Mouse (Mus musculus) kidney, postnatal 10 days (tissue): Measurements from ENCODE around the gene Ttll4.
A peak's percentile ranks its signal among the peaks of the same experiment; 100 is the strongest.

ENCODE experiments used
- DNase-seq: peaks from one replicate; pipeline ENCODE4 v3.0.0; 2021; ENCODE audit warnings: mixed read lengths

Gene Ttll4

DNA sequence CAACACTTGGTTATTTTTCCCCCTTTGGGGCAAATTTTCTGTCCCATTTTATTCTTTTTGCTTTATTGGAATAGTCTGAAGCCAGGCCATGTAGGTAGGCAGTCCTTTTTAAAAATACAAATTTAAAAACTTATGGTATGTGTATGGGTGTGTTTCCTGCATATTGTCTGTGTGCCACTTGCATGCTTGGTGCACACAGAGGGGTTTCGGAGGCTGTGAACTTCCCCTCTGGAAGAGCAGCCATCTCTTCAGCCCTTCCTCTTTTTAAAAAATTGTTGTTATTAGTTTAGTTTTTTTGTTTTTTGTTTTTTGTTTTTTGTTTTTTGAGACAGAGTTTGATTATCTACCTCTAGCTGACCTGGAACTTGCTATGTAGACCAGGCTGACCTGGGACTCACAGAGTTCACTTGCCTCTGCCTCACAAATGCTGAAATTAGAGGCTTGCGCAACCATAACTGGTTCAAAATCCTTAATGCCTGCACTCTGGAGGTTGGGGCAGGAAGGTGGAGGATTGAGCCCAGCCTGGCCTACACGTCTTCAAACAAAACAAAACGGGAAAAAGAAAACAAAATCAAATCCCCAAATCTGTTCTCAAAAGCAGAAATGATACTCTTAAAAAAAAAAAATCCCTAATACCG lies 51.0 kb downstream of the Ttll4 start:
- DNase-seq: no peak

DNA sequence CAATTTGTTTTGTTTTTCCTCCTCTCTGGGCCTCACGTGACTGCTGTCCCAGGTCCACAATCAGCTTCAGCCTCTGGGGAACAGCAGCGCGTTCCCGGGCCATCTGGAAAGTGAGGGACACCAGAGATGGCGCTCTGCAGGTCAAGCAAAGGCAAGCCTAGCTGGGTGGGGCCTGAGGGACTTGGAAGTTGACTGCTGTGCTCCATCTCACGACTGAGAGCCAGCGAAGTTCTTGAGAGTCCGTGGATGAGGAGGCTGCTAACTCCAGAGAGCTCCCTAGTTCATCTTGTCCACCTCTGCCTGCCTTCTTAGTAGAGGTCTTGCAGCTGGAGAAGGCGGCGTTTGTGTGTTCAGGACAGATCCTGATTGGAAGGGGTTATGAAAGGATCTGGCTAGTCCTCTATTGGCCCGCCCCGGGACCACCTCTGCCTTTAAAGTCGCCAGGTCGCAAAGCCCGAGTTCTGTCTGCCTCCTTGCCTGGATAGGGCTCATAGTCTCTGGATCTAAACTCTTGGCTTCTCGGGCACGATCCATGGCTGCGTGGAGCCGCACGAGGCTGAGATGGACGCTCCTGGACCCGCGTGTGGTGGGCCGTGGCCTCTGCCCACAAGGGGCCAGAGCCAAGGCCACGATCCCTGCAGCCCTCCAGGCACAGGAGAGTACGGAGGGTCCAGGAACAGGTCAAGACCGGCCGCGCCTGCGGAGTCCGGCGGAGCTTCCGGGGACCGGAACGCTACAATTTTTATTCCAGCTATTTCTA lies 51.7 kb downstream of the Ttll4 start, which contains the start of gene Cyp27a1:
Gene Cyp27a1, plus strand, starts transcription at position 476 of the 760 bp plus-strand sequence.
- DNase-seq: peak; percentile 77

- DNase-seq: no peak
These were observed 52.5 kb downstream of the Ttll4 start for GRCm38 (mm10) chr1:74713859-74714730.

DNA sequence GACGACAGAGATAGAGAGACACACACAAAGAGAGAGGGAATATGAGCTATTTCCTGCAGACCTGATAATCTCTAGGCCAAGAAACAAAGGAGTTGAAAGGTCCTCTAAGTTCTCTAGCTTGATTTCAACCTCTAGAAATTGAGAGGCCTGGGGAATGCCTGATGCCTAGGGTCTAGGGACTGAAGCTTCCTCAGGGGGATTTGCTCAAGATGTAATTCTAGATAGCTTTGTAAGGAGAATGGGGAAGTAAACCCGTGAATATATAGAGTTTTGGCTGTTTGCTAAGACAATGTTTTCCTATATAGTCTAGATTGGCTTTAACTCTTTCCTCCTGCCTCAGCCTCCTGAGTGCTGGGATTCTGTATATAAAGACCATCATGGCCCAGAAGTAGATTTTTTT lies 53.4 kb downstream of the Ttll4 start:
- no peak for DNase-seq

GRCm38 (mm10) chr1:74715468-74715867 lies 53.9 kb downstream of the Ttll4 start:
- DNase-seq: no peak

GRCm38 (mm10) chr1:74715886-74716285 lies 54.3 kb downstream of the Ttll4 start:
- no peak for DNase-seq

DNA sequence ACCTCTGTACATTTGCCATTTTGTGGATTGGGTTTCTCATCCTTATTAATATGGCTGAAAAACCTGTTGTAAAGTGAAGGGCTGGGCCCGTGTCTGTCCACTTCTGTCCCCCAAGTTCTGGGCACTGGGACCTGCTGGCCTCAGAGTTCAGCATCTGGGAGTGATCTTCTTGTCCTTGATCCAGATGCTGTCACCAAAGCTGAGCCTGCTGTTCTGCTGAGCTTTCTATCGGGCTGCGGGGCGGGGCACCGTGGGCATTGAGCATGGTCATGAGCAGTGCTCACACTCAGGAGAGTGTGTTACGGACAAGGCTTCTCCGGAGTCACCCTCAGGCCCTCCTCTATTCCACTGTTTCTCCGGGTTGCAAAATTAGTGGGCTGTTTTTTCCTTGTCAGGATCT lies 56.6 kb downstream of the Ttll4 start:
- DNase-seq: no peak

DNA sequence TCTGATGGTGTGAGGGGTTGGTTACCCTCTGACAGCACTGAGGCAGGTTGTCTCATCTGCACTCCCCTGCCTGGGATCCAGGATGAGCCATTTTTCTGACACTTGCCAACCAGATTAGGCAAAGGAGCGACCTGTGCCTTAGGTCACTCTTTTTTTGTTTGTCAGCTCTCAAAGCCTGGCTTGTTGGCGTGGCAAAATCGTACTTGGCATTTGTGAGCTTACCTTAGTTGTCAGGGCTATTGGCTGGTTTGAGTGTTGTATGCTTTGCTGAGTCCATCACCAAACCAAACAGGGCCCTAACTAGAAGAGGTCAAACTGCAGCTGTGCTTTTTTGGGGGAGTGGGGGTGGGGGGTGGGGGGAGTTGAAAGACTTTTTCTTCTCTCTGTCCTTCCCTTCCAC lies 57.7 kb downstream of the Ttll4 start:
- DNase-seq: no peak

DNA sequence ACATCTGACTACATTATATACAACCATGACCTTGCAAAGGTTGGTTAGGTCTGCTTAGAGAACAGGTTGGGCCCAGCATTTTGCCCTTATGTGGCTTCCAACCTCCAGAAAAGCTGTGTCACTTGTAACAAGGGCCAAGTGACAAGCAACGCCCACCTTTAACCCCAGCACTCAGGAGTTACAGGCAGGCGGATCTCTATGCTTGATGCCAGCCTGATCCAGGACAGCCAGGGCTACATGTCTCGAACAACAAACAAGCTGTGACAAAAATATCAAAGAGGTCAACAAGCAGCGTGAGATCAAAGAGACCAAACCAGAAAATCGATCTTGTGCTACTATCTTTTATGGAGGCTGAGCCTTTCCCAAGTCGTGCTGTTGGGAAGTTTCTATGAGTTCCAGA lies 60.1 kb downstream of the Ttll4 start:
- DNase-seq: no peak

DNA sequence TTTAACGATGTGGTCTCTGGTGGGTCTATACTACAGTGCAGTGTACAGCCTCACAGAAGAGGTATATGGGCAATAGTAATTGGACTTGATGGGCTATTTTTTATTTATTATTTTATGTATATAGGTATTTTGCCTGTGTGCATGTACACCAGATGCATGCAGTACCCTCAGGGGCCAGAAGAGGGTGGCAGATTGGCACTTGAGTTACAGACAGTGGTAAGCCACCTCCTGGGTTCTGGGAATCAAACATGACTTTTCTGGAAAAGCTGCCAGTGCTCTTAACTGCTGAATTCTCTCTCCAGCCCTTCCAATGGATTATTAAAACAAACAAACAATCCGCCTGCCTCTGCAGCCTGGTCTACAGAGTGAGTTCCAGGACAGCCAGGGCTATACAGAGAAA lies 62.2 kb downstream of the Ttll4 start:
- peak; percentile 41 for DNase-seq

GRCm38 (mm10) chr1:74726114-74726513 lies 64.6 kb downstream of the Ttll4 start:
- DNase-seq: no peak

DNA sequence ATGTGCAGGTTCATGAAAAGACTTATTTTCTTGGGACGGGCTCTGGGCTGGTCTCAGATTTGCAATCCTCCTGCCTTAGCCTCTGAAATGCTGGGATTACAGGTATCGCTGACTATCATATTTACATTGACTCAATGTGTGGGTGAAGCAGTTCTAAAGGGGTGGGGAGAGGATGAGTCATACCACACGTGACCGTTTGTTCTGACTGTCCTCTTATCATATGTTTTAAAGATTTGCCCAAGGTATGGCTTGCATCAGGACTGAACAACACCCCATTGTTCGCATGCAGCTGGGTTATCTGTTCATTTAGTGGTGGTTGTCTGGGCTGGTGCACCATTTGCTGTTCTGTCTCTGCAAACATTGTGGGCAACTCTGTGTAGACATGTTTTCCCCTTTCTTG lies 65.1 kb downstream of the Ttll4 start:
- no peak for DNase-seq

GRCm38 (mm10) chr1:74728446-74728845 lies 66.9 kb downstream of the Ttll4 start:
- no peak for DNase-seq

DNA sequence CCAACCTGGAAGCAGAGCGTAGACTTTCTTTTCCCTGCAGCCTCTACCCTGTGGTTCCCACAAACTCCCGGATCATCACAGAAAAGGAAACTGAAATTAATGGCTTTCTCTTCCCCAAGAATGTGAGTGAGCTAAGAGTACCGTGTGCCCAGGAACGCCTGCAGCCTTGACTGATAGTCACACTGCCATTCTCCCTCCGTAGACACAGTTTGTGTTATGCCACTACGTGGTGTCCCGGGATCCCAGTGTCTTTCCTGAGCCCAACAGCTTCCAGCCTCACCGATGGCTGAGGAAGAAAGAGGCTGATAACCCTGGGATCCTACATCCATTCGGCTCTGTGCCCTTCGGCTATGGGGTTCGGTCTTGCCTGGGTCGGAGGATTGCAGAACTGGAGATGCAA lies 75.4 kb downstream of the Ttll4 start:
- DNase-seq: no peak

DNA sequence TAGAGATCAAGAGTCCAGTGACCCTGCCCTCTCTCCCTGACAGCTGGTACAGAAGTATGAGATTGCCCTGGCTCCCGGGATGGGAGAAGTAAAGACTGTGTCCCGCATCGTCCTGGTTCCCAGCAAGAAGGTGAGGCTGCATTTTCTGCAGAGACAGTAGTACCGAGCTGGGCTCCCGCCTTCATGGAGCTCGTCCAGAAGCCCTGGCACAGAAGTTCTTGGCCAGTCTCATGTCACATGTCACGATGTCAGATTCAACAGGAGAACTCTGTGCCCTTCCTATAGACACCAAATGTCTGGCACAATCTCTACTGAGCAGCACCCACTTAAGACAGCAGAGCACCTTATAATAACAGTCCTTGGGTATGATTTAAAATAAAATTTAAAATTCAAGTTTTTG lies 76.0 kb downstream of the Ttll4 start:
- no peak for DNase-seq

DNA sequence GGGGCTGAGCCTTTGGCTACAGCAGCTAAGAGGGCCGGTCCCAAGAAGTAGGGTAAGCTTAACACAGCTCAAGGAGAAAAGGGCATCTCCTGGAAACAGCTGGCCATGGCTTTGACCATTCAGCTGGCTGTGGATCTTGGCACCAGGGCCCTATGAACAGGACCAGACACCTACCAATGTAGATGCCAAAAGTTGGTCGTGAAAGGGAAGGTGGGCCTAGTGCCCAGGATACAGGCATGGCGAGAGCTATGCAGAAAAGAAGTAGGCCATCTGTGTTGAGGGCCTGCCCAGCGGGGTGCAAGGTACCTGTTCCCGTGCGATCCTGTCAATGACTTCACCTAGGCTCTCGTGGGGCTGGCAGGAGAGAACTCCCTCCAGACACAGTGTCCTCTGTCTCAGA lies 79.3 kb downstream of the Ttll4 start:
- no peak for DNase-seq

DNA sequence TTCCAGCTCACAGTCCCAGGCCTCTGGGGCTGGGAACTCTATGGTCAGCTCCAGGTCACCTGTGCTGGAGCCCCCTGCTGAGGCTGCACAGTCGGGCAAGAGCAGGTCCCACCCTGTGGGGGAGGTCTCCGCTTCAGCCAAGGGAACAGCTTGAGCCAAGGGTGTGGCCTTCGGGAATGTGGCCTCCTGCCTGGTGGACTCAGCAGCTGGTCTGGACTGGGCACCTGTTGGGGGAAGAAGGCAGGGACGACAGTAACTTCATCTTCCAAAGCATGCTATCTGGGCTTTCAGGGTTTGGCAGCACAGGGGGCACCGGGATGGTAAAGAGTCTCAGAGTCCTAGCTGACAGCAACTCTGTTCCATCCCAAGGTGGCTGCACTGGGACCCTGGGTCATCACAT lies 85.8 kb downstream of the Ttll4 start:
- no peak for DNase-seq

GRCm38 (mm10) chr1:74748643-74749271 lies 87.2 kb downstream of the Ttll4 start, which contains the start of gene Prkag3:
Prkag3 (minus strand) TSS chr1:74749221.
- DNase-seq: peak; percentile 73

DNA sequence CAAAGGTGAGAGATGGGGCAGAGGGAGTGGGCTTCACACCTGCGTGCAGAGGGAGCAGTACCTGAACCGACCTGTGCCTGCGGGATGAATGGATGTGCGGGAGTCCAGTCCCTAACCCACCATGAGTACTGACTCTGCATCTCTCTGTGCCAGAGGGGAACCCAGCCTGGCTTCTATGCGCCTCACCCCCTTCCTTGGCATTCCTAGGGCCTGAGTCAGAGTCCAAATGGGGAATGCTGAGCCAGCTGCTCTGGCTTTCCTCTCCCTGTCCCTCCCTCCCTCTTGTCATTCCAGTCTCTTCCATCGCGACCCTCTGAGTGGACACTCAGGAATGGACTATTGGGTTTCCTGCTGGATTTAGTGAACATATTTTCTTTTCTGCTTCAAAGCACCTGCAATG lies 87.8 kb downstream of the Ttll4 start:
- DNase-seq: peak; percentile 76

GRCm38 (mm10) chr1:74750683-74751082 lies 89.1 kb downstream of the Ttll4 start:
- DNase-seq: peak; percentile 40

GRCm38 (mm10) chr1:74752150-74752549 lies 90.6 kb downstream of the Ttll4 start:
- no peak for DNase-seq

- DNase-seq: no peak
These were observed 91.3 kb downstream of the Ttll4 start for GRCm38 (mm10) chr1:74752833-74753232.
